Comparison of ENCODE assay signal across 10 mouse cellular contexts in genomic region chr17:27141971-27142450, GRCm38 (mm10). TPM values are rescaled to one million over a fixed set of nuclear protein-coding genes. Genes with fewer than 3 reads are reported as not detected.
DNase-seq lines count a peak whose midpoint lies in the region; ATAC-seq lines count a peak whose summit lies in the region.
"Had no signal": no experiment of that assay in that cellular context is flagged by ENCODE, and none has a peak within 500 bp of the region (broad histone marks: within the 10 kb centered on the region; RNA-seq: fewer than 3 reads in every experiment).

No protein-coding gene starts in this region.

- H3K4me1 ChIP-seq in heart, embryonic 12.5 days (replicated peaks): peaks cover 8% of the 10 kb centered on the region; the same call in 1 of the 2 replicates
- H3K4me1 ChIP-seq in hindbrain, embryonic 13.5 days (replicated peaks): peaks cover 64% of the 10 kb centered on the region

- no peaks in the 10 kb centered on the region for H3K36me3 ChIP-seq in heart, embryonic 12.5 days
- no peaks in the 10 kb centered on the region for H3K36me3 ChIP-seq in hindbrain, embryonic 13.5 days
- H3K36me3 ChIP-seq: hindbrain, embryonic 15.5 days had no signal

- no peaks in the 10 kb centered on the region for H3K9me3 ChIP-seq in heart, embryonic 12.5 days (replicated peaks)
- no peaks in the 10 kb centered on the region for H3K9me3 ChIP-seq in hindbrain, embryonic 13.5 days
- H3K9me3 ChIP-seq: hindbrain, embryonic 15.5 days had no signal

- WGBS in heart, embryonic 12.5 days: 38% methylated on average over 10 of the region's 10 CpGs
- 61% methylated on average over 10 of the region's 10 CpGs for WGBS in hindbrain, embryonic 13.5 days

- intact Hi-C loops in left cerebral cortex, postnatal 36 days (cut with DNase I): no loop called here

- peak; percentile 65 for ATAC-seq in heart, embryonic 12.5 days (ENCODE audit: insufficient number of reproducible peaks, low FRiP score)
- no peak for ATAC-seq in hindbrain, embryonic 13.5 days (ENCODE audit: low FRiP score)

- no peak overlapping the region for H3K9ac ChIP-seq in heart, embryonic 12.5 days
- no peak overlapping the region for H3K9ac ChIP-seq in hindbrain, embryonic 13.5 days
- H3K9ac ChIP-seq: hindbrain, embryonic 15.5 days had no signal

- H3K27ac ChIP-seq in heart, embryonic 12.5 days (ENCODE audit: poor library complexity, severe bottlenecking): no peak overlapping the region
- no peak overlapping the region for H3K27ac ChIP-seq in hindbrain, embryonic 13.5 days
- H3K27ac ChIP-seq: hindbrain, embryonic 15.5 days had no signal

- H3K27me3 ChIP-seq in heart, embryonic 12.5 days (replicated peaks): peaks cover 29% of the 10 kb centered on the region
- H3K27me3 ChIP-seq in hindbrain, embryonic 13.5 days: no peaks in the 10 kb centered on the region
- H3K27me3 ChIP-seq: hindbrain, embryonic 15.5 days had no signal

- peak; percentile 85 to 90 for DNase-seq in adrenal gland, adult (ENCODE audit: inconsistent age in 2 of 2, low spot score in 1 of 2)
- no peak for DNase-seq in adrenal gland, postnatal 4 days (ENCODE audit: low spot score in 2 of 2)
- peak; percentile 84 for DNase-seq in adipocyte (ENCODE audit: low spot score)
- DNase-seq in kidney, postnatal 4 days: peak; percentile 46 to 65
- no peak for DNase-seq in left cerebral cortex, postnatal 36 days (ENCODE audit: low spot score in 2 of 2)
- no peak for DNase-seq in spleen, postnatal 14 days (ENCODE audit: low spot score in 2 of 2)

- H3K4me3 ChIP-seq in heart, embryonic 12.5 days: no peak overlapping the region
- no peak overlapping the region for H3K4me3 ChIP-seq in hindbrain, embryonic 13.5 days
- H3K4me3 ChIP-seq: hindbrain, embryonic 15.5 days had no signal

- peak overlapping the region; percentile 25; the same call in 1 of the 2 replicates for H3K4me2 ChIP-seq in heart, embryonic 12.5 days
- no peak overlapping the region for H3K4me2 ChIP-seq in hindbrain, embryonic 13.5 days
- H3K4me2 ChIP-seq: hindbrain, embryonic 15.5 days had no signal

RNA-seq across cellular contexts. Expression of gene Uqcc2, which starts 8.3 kb away (rescaled TPM):
- total RNA-seq in adrenal gland, postnatal 4 days (2021): 100 to 1,000 TPM; 128 to 138 TPM
- polyA plus RNA-seq in heart, embryonic 12.5 days (2016; fragmentation: Nextera tagmentation; extraction: Ambion mirVana): 294 and 296 TPM in 2 replicates
- total RNA-seq in left cerebral cortex, postnatal 36 days (2021): 100 to 1,000 TPM; 230 to 254 TPM
- polyA plus RNA-seq in hindbrain, embryonic 13.5 days (2015; fragmentation: Nextera tagmentation; extraction: Ambion mirVana): 335 and 349 TPM in 2 replicates

RNA-seq across cellular contexts. Expression of gene Ip6k3, which starts 25.6 kb away (rescaled TPM):
- total RNA-seq in adrenal gland, postnatal 4 days (2021): 1 to 10 TPM; 1.1 to 2.3 TPM
- 0.18 and 0.31 TPM in 2 replicates for polyA plus RNA-seq in heart, embryonic 12.5 days (2016; fragmentation: Nextera tagmentation; extraction: Ambion mirVana)
- under 1 TPM; 0.23 to 0.81 TPM for total RNA-seq in left cerebral cortex, postnatal 36 days (2021)
- polyA plus RNA-seq in hindbrain, embryonic 13.5 days (2015; fragmentation: Nextera tagmentation; extraction: Ambion mirVana): 0.45 and 0.58 TPM in 2 replicates
- total RNA-seq: megakaryocyte-erythroid progenitor cell, adult 5-6 weeks had no signal

Comparison
In these comparisons a context has a peak if more than half of its experiments do, and no peak if none do; other contexts are left out.
1. DNase-seq: peak in adrenal gland, adult (2 of 2), adipocyte (single experiment) and kidney, postnatal 4 days (2 of 2); none in adrenal gland, postnatal 4 days (0 of 2), left cerebral cortex, postnatal 36 days (0 of 2) and spleen, postnatal 14 days (0 of 2).